Mouse (Mus musculus): ENCODE results near the gene Shprh. TPM values are rescaled to one million over a fixed set of nuclear protein-coding genes. Genes with fewer than 3 reads are reported as not detected.
"Not testable (repeated sequence)": the region's sequence is repeated elsewhere in the genome, so short reads cannot be mapped to it uniquely, and the experiment has no call there.

The Shprh gene
- polyA plus RNA-seq, 1 experiment from 2014 or later: 4.4 TPM

GRCm38 (mm10) chr10:11197341-11197740 is 48.1 kb downstream of the Shprh start:
- Histone ChIP-seq H3K27me3 (replicated peaks; ENCODE audit: control insufficient read depth, insufficient read depth, low read length) (no peaks in the 10 kb centered on the region), H3K4me2 (replicated peaks; ENCODE audit: low read depth) (no peak overlapping the region), H3K9me3 (ENCODE audit: control insufficient read depth) (no peaks in the 10 kb centered on the region), H3K36me3 (ENCODE audit: control insufficient read depth, insufficient read depth) (peaks cover 49% of the 10 kb centered on the region), H3K4me1 (replicated peaks; ENCODE audit: control insufficient read depth, insufficient read depth, low read length) (no peaks in the 10 kb centered on the region), H3K9ac (ENCODE audit: low read depth, low read length) (no peak overlapping the region), H3K27ac (ENCODE audit: low read depth, low read length) (no peak overlapping the region), H3K4me3 (ENCODE audit: low read depth, low read length) (no peak overlapping the region)
- TF ChIP-seq CTCF (IDR thresholded peaks at IDR 0.05; ENCODE audit: low read depth): no peak
- ATAC-seq: no peak
- 88% methylated on average over 1 of the region's 1 CpGs for WGBS

GRCm38 (mm10) chr10:11198346-11198745 is 49.1 kb downstream of the Shprh start:
- no peak overlapping the region for H3K27ac ChIP-seq (ENCODE audit: low read depth, low read length)
- ATAC-seq: no peak
- H3K4me1 ChIP-seq (replicated peaks; ENCODE audit: control insufficient read depth, insufficient read depth, low read length): no peaks in the 10 kb centered on the region
- H3K9me3 ChIP-seq (ENCODE audit: control insufficient read depth): no peaks in the 10 kb centered on the region
- H3K27me3 ChIP-seq (replicated peaks; ENCODE audit: control insufficient read depth, insufficient read depth, low read length): no peaks in the 10 kb centered on the region
- peaks cover 40% of the 10 kb centered on the region for H3K36me3 ChIP-seq (ENCODE audit: control insufficient read depth, insufficient read depth)
- H3K4me2 ChIP-seq (replicated peaks; ENCODE audit: low read depth): no peak overlapping the region
- no peak for TF ChIP-seq CTCF (IDR thresholded peaks at IDR 0.05; ENCODE audit: low read depth)
- H3K4me3 ChIP-seq (ENCODE audit: low read depth, low read length): no peak overlapping the region
- 96% methylated on average over 2 of the region's 2 CpGs for WGBS
- no peak overlapping the region for H3K9ac ChIP-seq (ENCODE audit: low read depth, low read length)

- H3K4me2 ChIP-seq (replicated peaks; ENCODE audit: low read depth): no peak overlapping the region
- TF ChIP-seq CTCF (IDR thresholded peaks at IDR 0.05; ENCODE audit: low read depth): no peak
- peaks cover 32% of the 10 kb centered on the region for H3K36me3 ChIP-seq (ENCODE audit: control insufficient read depth, insufficient read depth)
- no peak for ATAC-seq
- H3K9ac ChIP-seq (ENCODE audit: low read depth, low read length): no peak overlapping the region
- no peak overlapping the region for H3K4me3 ChIP-seq (ENCODE audit: low read depth, low read length)
- no peaks in the 10 kb centered on the region for H3K27me3 ChIP-seq (replicated peaks; ENCODE audit: control insufficient read depth, insufficient read depth, low read length)
- no peaks in the 10 kb centered on the region for H3K9me3 ChIP-seq (ENCODE audit: control insufficient read depth)
- WGBS: 79% methylated on average over 4 of the region's 4 CpGs
- H3K4me1 ChIP-seq (replicated peaks; ENCODE audit: control insufficient read depth, insufficient read depth, low read length): no peaks in the 10 kb centered on the region
- H3K27ac ChIP-seq (ENCODE audit: low read depth, low read length): no peak overlapping the region
Measured at GRCm38 (mm10) chr10:11199980-11200379, 50.8 kb downstream of the Shprh start.

GRCm38 (mm10) chr10:11205883-11206282 is 56.7 kb downstream of the Shprh start:
- not testable (repeated sequence) for H3K4me2 ChIP-seq (replicated peaks; ENCODE audit: low read depth); H3K4me3 ChIP-seq (ENCODE audit: low read depth, low read length); H3K9me3 ChIP-seq (ENCODE audit: control insufficient read depth); H3K4me1 ChIP-seq (replicated peaks; ENCODE audit: control insufficient read depth, insufficient read depth, low read length); H3K9ac ChIP-seq (ENCODE audit: low read depth, low read length); H3K27me3 ChIP-seq (replicated peaks; ENCODE audit: control insufficient read depth, insufficient read depth, low read length); H3K27ac ChIP-seq (ENCODE audit: low read depth, low read length); ATAC-seq
- peaks cover 27% of the 10 kb centered on the region for H3K36me3 ChIP-seq (ENCODE audit: control insufficient read depth, insufficient read depth)
- 79% methylated on average over 2 of the region's 2 CpGs for WGBS

GRCm38 (mm10) chr10:11208670-11209069 is 59.4 kb downstream of the Shprh start:
- no peak overlapping the region for H3K9ac ChIP-seq (ENCODE audit: low read depth, low read length)
- no peaks in the 10 kb centered on the region for H3K9me3 ChIP-seq (ENCODE audit: control insufficient read depth)
- H3K27ac ChIP-seq (ENCODE audit: low read depth, low read length): no peak overlapping the region
- 87% methylated on average over 1 of the region's 1 CpGs for WGBS
- H3K4me3 ChIP-seq (ENCODE audit: low read depth, low read length): no peak overlapping the region
- peaks cover 31% of the 10 kb centered on the region for H3K36me3 ChIP-seq (ENCODE audit: control insufficient read depth, insufficient read depth)
- H3K4me1 ChIP-seq (replicated peaks; ENCODE audit: control insufficient read depth, insufficient read depth, low read length): no peaks in the 10 kb centered on the region
- ATAC-seq: no peak
- TF ChIP-seq CTCF (IDR thresholded peaks at IDR 0.05; ENCODE audit: low read depth): no peak
- no peaks in the 10 kb centered on the region for H3K27me3 ChIP-seq (replicated peaks; ENCODE audit: control insufficient read depth, insufficient read depth, low read length)
- H3K4me2 ChIP-seq (replicated peaks; ENCODE audit: low read depth): no peak overlapping the region

GRCm38 (mm10) chr10:11212003-11212402 is 62.8 kb downstream of the Shprh start:
- Histone ChIP-seq H3K9ac (ENCODE audit: low read depth, low read length) (no peak overlapping the region), H3K4me2 (replicated peaks; ENCODE audit: low read depth) (no peak overlapping the region), H3K4me3 (ENCODE audit: low read depth, low read length) (no peak overlapping the region), H3K4me1 (replicated peaks; ENCODE audit: control insufficient read depth, insufficient read depth, low read length) (no peaks in the 10 kb centered on the region), H3K27ac (ENCODE audit: low read depth, low read length) (no peak overlapping the region), H3K36me3 (ENCODE audit: control insufficient read depth, insufficient read depth) (peaks cover 31% of the 10 kb centered on the region), H3K9me3 (ENCODE audit: control insufficient read depth) (no peaks in the 10 kb centered on the region), H3K27me3 (replicated peaks; ENCODE audit: control insufficient read depth, insufficient read depth, low read length) (no peaks in the 10 kb centered on the region)
- 75% methylated on average over 4 of the region's 4 CpGs for WGBS
- TF ChIP-seq CTCF (IDR thresholded peaks at IDR 0.05; ENCODE audit: low read depth): peak; percentile 63
- ATAC-seq: no peak

- TF ChIP-seq CTCF (IDR thresholded peaks at IDR 0.05; ENCODE audit: low read depth): no peak
- Histone ChIP-seq H3K36me3 (ENCODE audit: control insufficient read depth, insufficient read depth) (no peaks in the 10 kb centered on the region), H3K27ac (ENCODE audit: low read depth, low read length) (no peak overlapping the region), H3K9me3 (ENCODE audit: control insufficient read depth) (no peaks in the 10 kb centered on the region), H3K9ac (ENCODE audit: low read depth, low read length) (no peak overlapping the region), H3K4me3 (ENCODE audit: low read depth, low read length) (no peak overlapping the region), H3K4me1 (replicated peaks; ENCODE audit: control insufficient read depth, insufficient read depth, low read length) (no peaks in the 10 kb centered on the region), H3K27me3 (replicated peaks; ENCODE audit: control insufficient read depth, insufficient read depth, low read length) (no peaks in the 10 kb centered on the region), H3K4me2 (replicated peaks; ENCODE audit: low read depth) (no peak overlapping the region)
- 93% methylated on average over 3 of the region's 3 CpGs for WGBS
- no peak for ATAC-seq
Measured at GRCm38 (mm10) chr10:11226442-11226841, 77.2 kb downstream of the Shprh start.

Measured in intestine, postnatal 0 days (tissue).